Mouse (Mus musculus): ENCODE results near the gene Fbrsl1.

Fbrsl1 gene

GRCm38 (mm10) chr5:110410386-110410785 lies 37.9 kb downstream of the Fbrsl1 start:
- no peak for DNase-seq

DNA sequence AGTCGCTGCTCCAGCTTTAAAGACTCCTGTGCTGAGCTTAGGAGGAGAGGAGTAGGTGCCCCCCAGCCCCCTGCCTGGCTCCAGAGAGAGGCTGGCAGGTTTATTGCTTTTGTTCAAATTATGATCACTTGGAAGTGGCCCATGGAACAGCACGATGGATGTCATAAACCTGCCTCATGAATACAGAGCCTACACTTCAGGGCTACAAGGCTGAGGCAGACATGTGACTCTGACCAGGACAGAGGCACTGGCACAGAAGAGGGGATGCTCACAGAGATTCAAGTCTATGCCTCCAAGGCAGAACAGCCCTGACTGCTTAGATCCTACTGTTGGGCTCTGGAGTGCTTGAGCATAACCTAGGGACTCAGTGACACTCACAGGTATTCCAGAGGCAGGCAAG lies 39.3 kb downstream of the Fbrsl1 start:
- DNase-seq = no peak

DNA sequence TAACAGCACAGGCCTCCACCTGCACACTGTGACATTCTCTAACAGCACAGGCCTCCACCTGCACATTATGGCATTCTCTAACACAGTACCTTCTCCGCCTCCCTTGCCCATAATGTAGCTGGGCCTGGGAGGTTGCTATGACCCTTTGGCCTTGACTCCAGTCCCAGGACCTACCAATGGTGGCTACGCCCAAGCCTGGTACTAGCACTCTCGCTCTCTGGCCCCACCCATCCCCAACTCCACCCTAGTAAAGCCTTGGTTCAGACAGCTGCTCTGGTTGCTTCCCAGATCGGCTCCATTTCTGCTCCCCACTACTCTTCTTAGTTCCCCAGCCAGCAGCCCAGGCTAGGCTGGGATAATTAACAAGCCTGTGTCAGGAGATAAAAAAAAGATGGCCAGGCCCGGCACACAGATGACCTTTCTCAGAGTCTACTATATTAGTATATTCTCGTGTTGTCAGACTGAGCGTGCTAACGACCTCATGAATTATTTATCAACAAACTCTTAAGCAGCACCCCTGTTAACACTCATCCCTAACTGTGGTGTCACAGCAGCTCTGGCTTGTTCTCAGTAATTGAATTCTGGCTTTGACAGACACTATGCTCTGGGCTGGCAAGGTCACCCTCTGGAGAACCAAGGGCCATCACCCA lies 42.1 kb downstream of the Fbrsl1 start:
- peak; percentile 19 for DNase-seq

- no peak for DNase-seq
These were observed 44.4 kb downstream of the Fbrsl1 start for GRCm38 (mm10) chr5:110403931-110404330.

DNA sequence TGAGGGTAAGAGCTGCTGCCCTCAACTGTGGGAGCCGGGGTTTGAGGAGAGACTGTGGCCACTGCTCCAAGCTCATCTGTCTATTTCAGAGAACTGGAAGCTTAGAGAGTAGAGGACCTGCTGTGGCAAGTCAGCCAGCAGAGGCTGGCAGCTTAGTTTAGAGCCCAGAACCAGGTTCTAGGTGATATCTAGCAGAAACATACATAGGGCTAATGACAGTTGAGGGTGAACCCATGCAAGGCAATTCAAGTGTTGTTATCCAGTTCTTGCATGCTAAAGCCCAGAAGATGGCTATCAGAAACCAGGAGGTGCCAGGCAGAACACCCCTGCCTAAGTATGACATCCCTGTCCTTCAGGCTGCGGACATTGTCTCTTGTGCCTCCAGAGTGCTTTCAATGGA lies 45.7 kb downstream of the Fbrsl1 start:
- DNase-seq = no peak

- DNase-seq = no peak
These were observed 47.2 kb downstream of the Fbrsl1 start for GRCm38 (mm10) chr5:110401101-110401500.

DNA sequence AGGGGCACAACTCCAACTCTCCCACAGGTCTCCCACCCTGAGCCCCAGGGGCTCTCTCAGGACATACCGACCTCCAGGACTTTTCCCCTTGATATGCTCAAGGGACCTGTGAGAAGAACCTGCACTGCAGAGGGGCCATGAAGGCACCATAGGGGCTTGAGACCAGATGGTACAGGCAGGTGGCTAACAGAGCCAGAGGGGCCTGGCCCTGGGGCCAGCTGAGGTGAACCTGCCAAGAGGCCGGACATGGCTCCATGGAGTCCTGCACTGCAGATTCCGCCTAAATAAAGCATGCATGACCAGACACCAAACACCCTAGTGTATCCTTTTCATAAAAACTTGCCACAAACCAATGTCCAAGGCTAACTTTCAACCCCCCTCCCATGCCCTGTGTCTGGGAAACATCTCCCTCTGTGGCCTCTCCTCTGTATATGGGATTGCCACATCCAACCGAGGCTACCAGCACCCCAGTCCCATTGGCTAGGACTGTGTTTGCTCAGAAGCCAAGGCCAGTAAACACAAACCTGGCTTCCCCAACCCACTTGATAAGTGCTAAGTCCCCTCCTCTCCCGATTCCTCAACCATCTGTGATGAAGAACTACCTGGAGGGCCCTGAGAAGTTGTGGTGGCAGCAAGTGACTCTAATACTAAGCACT lies 53.2 kb downstream of the Fbrsl1 start:
- DNase-seq = no peak

GRCm38 (mm10) chr5:110392727-110393126 lies 55.6 kb downstream of the Fbrsl1 start:
- DNase-seq = no peak

DNA sequence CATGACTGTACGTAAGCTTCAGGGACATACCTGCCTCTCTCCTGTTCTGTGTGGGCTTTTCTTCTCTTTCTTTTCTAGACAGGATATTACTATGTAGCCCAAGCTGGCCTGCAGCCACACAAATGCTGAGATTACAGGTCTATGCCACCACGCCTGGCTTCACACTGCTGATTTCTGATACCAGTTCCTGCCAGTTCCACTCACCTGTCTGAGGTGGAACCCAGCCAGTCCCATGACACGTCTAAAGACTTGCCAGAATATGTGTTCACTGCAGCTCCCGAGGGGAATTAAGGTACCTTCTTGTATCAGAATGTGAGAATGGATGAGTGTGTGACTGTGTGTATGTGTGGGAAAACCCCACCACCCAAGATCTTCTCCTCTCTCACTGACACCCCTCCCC lies 57.7 kb downstream of the Fbrsl1 start:
- no peak for DNase-seq

DNA sequence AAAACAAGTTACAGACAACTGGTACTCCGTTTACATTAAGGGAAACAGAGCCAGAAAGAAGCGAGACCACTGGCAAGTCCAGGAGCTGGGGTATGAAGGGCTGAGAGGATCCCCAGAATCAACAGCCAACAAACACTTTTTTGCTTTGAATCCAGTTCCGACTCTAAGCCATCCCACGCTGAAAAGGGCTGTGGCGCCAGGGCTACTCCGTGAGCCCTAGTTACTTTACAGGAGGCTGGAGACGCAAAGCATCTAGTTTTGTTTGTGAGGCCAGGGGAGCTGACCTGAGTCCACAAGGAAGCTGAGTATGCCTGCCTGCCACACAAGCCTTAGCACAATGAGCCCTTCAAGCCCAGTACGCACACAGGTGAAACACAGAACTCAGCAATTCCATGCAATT lies 61.0 kb downstream of the Fbrsl1 start:
- DNase-seq = no peak

- DNase-seq = peak; percentile 71
These were observed 61.7 kb downstream of the Fbrsl1 start for GRCm38 (mm10) chr5:110386371-110387330.

DNA sequence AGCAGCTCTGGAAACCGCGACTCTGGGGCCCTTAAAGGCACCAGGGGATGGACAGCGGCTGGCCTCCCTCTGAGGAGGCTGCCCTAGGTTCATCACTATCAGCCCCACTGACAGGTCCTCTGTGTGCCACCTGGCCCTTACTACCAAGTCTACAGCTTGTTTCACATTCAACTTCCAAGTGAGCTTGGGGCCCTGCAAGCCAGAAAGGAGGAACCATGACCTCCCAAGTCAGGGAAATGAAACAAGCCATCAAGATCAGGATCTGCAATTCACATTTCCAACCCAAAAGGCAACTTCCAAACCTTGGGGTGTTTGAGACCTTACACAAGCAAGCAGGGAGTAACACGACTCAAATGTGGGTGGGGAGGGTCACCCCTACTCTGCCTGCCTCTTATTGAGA lies 63.0 kb downstream of the Fbrsl1 start:
- DNase-seq = no peak

GRCm38 (mm10) chr5:110384491-110384890 lies 63.8 kb downstream of the Fbrsl1 start:
- no peak for DNase-seq

DNA sequence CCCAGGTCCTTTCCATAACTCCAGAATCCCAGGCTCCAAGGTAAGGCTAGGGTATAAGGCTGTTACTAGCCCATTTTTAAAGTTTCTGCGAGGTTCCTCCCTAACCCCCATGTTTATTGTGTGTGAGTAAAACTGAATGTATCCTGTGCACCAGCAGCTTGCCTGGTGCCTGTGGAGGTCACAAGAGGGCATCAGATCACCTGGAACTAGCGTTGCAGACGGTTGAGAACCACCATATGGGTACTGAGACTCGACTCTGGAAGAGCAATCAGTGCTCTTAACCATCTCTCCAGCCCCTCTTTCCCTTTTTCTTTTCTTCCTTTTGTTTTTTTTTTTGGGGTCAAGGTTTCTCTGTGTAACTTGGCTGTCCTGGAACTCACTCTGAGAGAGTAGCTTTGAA lies 68.5 kb downstream of the Fbrsl1 start:
- DNase-seq = no peak

DNA sequence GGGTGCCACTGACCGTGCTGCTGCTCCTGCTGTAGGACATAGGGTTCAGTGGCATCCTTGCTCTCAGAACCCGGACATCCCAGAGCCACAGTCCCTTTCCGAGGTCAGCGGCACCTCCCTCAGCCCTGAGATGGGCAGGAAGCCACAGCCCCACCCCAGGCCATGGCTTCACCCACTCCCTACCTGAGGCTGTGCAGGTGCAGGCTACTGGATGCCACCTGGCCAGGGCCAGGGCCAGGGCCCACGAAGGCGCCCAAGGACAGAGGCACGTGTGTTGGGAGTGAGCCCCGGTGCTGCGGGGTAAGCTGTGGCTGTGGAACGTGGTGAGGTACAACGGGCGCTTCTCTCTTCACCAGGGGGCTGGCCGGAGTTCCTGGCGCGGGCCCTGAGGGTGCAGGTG lies 69.2 kb downstream of the Fbrsl1 start:
- no peak for DNase-seq

DNA sequence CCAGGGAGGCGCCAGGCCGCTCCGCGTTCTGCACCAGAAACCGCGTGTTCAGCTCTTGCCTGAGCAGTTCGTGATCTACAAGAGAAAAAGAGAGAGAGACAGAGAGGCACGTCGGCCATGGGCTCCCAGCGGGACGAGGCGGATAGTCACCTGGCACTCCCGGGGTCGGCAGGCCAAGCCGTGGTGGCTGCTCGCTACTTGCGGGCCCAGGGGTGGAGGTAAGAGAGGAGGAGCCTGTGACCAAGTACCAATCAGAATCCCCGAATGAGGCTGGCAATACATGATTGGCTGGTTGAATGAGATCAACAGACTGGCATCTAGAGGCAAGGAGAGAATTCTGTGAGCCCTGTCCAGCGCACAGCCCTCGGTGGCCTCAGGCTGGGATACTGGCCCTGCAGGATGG lies 70.1 kb downstream of the Fbrsl1 start:
- DNase-seq = no peak

DNA sequence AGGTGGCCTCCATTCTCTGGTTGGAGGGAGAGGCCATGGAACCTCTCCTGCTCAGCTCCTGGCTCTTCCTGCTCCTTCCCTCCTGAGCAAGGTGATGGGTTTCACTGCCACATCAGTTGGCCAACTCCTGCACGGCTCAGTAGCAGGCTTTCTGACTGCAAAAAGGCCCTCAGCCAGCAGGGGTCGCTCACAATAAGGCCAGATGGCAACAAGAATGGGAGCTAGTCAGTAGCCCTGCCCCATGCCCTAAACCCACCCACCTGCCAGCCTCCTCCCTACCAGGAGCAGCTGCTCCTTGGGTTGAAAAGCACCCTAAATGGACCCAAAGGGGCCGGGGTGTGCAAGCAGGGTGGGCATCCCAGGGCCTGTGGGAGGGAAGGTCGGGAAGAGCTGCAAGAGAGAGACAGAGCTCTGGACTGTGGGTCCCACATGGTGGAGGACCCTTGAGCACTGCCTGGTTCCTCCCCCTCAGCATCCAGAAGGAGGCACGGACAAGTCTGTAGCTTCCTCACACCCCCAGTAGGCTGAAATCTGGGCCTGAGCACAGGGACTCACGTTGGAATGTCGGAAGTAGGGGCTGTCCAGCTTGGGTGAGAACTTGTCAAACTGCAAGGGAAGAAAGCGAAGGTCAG lies 71.4 kb downstream of the Fbrsl1 start:
- DNase-seq = peak; percentile 75

GRCm38 (mm10) chr5:110363822-110364545 lies 84.3 kb downstream of the Fbrsl1 start:
- no peak for DNase-seq

DNA sequence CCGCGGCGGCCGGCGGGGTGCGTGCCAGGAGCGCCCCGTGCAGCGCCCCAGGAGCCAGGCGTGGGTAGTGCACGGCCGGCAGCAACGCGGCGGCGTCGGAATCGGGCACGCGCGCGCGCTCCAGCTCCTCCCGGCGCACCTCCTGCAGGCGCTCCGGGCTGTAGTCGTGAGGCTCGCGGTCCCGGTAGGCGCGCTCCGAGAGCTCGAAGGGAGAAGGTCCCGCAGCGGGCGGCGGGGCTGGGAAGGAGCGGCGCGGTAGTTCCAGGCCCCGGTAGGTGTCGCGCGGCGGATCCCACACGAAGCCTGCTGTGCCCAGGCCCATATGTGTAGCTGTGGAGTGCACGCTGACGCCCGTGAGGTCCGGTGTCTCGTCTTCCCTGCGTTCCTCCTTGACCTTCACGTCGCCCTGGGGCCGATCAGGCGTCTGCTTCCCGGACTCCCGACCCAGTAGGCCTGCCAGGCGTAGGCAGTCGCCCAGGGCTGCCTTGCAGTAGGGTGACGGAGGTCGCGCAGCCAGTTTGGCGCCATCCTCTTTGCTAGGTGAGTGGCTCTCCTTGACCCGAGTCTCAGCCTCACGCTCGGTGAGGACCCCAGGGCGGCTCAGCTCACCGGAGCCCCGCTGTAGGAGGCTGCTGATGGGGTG lies 85.0 kb downstream of the Fbrsl1 start:
- DNase-seq = peak; percentile 67

DNA sequence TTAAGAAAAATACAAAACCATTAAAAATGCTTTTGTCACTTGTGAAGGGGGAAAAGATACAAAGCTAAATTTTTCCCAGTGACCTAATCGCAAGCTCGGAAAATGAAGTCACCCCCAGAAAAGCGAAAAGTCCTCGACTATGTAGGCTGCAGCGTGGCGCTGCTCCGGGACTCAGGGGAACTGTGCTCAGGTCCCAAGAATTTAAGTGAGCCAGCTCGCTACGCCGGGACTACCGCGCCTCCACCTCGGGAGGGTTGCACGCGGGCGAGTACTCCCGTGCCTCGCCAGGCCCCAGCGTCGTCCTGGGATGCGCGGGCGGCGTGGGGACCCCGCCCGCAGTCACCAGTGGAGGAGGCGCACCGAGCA lies 85.5 kb downstream of the Fbrsl1 start:
- DNase-seq = no peak

DNA sequence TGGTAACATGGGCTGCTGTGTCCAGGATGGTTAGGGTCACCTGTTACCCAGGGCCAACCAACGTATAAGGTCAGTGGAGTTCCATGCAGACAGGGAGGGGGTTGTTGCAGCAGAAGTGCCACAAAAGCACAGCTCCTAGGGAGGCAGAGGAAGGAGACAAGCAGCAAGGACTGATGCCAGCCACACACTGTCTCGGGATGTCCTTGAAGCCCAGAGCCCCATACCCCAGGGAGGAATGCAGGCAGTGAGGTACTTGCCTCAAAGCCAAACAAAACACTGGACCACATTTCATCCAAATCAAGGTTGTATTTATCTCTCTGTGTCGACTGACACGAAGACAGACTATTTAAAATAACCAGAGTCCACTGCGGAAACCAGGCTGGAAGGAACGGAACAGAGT lies 86.8 kb downstream of the Fbrsl1 start:
- no peak for DNase-seq
